12 mouse cellular contexts compared by ENCODE assay signal in genomic region chr6:100893073-100893472, GRCm38 (mm10). TPM values are rescaled to one million over a fixed set of nuclear protein-coding genes. Genes with fewer than 3 reads are reported as not detected.
DNase-seq lines count a peak whose midpoint lies in the region; ATAC-seq and TF ChIP-seq lines count a peak whose summit lies in the region.
"Had no signal": no experiment of that assay in that cellular context is flagged by ENCODE, and none has a peak within 500 bp of the region (broad histone marks: within the 10 kb centered on the region; RNA-seq: fewer than 3 reads in every experiment).

No protein-coding gene starts in this region.

- TF ChIP-seq EP300 in heart, postnatal 0 days (IDR thresholded peaks at IDR 0.05; ENCODE audit: low read depth): no peak

- H3K4me1 ChIP-seq in heart, postnatal 0 days (ENCODE audit: control insufficient read depth, insufficient read depth): peaks cover 26% of the 10 kb centered on the region
- peaks cover 41% of the 10 kb centered on the region for H3K4me1 ChIP-seq in limb, embryonic 10.5 days
- H3K4me1 ChIP-seq: embryonic facial prominence, embryonic 10.5 days; intestine, embryonic 15.5 days had no signal

- H3K9me3 ChIP-seq in heart, postnatal 0 days (replicated peaks; ENCODE audit: control insufficient read depth, low read length): no peaks in the 10 kb centered on the region
- no peaks in the 10 kb centered on the region for H3K9me3 ChIP-seq in limb, embryonic 10.5 days (replicated peaks)
- H3K9me3 ChIP-seq: embryonic facial prominence, embryonic 10.5 days; hindbrain, embryonic 10.5 days; intestine, embryonic 15.5 days; kidney, embryonic 15.5 days had no signal

- peak; percentile 74 for DNase-seq in heart, adult 11 months
- no peak for DNase-seq in heart, postnatal 4 days
- peak; percentile 48 for DNase-seq in heart, postnatal 0 days (ENCODE audit: low spot score)
- no peak for DNase-seq in heart, postnatal 10 days
- peak; percentile 7 for DNase-seq in brain, adult 2 months (ENCODE audit: low read depth, low spot score)
- no peak for DNase-seq in limb, embryonic 10.5 days (ENCODE audit: low spot score)
- DNase-seq: adrenal gland, adult 2 months; adrenal gland, postnatal 25 days had no signal

- no peak overlapping the region for H3K9ac ChIP-seq in heart, postnatal 0 days (replicated peaks; ENCODE audit: low read depth, low read length)
- H3K9ac ChIP-seq: intestine, embryonic 15.5 days; kidney, embryonic 15.5 days had no signal

- no peak overlapping the region for H3K4me2 ChIP-seq in heart, postnatal 0 days (ENCODE audit: low read depth, low read length)
- H3K4me2 ChIP-seq: intestine, embryonic 15.5 days; kidney, embryonic 15.5 days had no signal

- peak; percentile 39; the same call in 1 of the 2 replicates for ATAC-seq in heart, postnatal 0 days (ENCODE audit: insufficient read depth, low read depth)
- ATAC-seq: intestine, embryonic 15.5 days had no signal

- intact Hi-C loops in heart, postnatal 10 days (cut with DNase I): no loop called here

- WGBS in heart, postnatal 0 days: 14% methylated on average over 5 of the region's 5 CpGs
- 90% methylated on average over 5 of the region's 5 CpGs for WGBS in limb, embryonic 10.5 days

- no peaks in the 10 kb centered on the region for H3K36me3 ChIP-seq in heart, postnatal 0 days (replicated peaks; ENCODE audit: control insufficient read depth, insufficient read depth, low read length)
- H3K36me3 ChIP-seq in limb, embryonic 10.5 days: no peaks in the 10 kb centered on the region
- H3K36me3 ChIP-seq: embryonic facial prominence, embryonic 10.5 days; hindbrain, embryonic 10.5 days; intestine, embryonic 15.5 days; kidney, embryonic 15.5 days had no signal

- no peak overlapping the region for H3K27ac ChIP-seq in heart, postnatal 0 days (ENCODE audit: low read depth)
- 0 out of 2 replicates have a peak overlapping the region, but pooled peaks have one; percentile 73 for H3K27ac ChIP-seq in limb, embryonic 10.5 days
- H3K27ac ChIP-seq: embryonic facial prominence, embryonic 10.5 days; hindbrain, embryonic 10.5 days; intestine, embryonic 15.5 days; kidney, embryonic 15.5 days had no signal

- TF ChIP-seq CTCF in heart, postnatal 0 days (IDR thresholded peaks at IDR 0.05; ENCODE audit: low read depth): no peak

- no peaks in the 10 kb centered on the region for H3K27me3 ChIP-seq in heart, postnatal 0 days (ENCODE audit: control insufficient read depth, insufficient read depth, low read length)
- H3K27me3 ChIP-seq in limb, embryonic 10.5 days (ENCODE audit: low read depth, poor library complexity, severe bottlenecking): peaks cover 7% of the 10 kb centered on the region
- H3K27me3 ChIP-seq: intestine, embryonic 15.5 days; kidney, embryonic 15.5 days had no signal

- H3K4me3 ChIP-seq in heart, postnatal 0 days (ENCODE audit: low read depth, low read length): no peak overlapping the region
- H3K4me3 ChIP-seq in limb, embryonic 10.5 days: no peak overlapping the region
- H3K4me3 ChIP-seq: embryonic facial prominence, embryonic 10.5 days; hindbrain, embryonic 10.5 days; intestine, embryonic 15.5 days; kidney, embryonic 15.5 days had no signal

RNA-seq across cellular contexts. Expression of gene Ppp4r2, which starts 59.7 kb away (rescaled TPM):
- 10 to 100 TPM; 64.9 to 66.8 TPM for total RNA-seq in heart, postnatal 4 days (2021)
- total RNA-seq in heart, postnatal 0 days (2014; rRNA removed; ENCODE audit: low replicate concordance): 17.6 and 27.8 TPM in 2 replicates
- 9.5 and 11.2 TPM in 2 replicates for polyA plus RNA-seq in heart, postnatal 0 days (2015; fragmentation: Nextera tagmentation; extraction: Ambion mirVana)
- total RNA-seq in heart, postnatal 10 days (2021): 10 to 100 TPM; 56.5 to 62.8 TPM
- polyA plus RNA-seq in limb, embryonic 10.5 days (2016; fragmentation: Nextera tagmentation; extraction: Ambion mirVana): 21.0 and 26.9 TPM in 2 replicates

Comparison
In these comparisons a context has a peak if more than half of its experiments do, and no peak if none do; other contexts are left out.
1. DNase-seq: peak in heart, adult 11 months (single experiment), heart, postnatal 0 days (single experiment) and brain, adult 2 months (single experiment); none in heart, postnatal 4 days (single experiment), heart, postnatal 10 days (0 of 2) and limb, embryonic 10.5 days (single experiment).